Mouse (Mus musculus) regulatory T cell (primary cell): ENCODE results near the gene Olfr38.

Experiments used
- in situ Hi-C: fragments of 300-600 bp; cut with MboI, MseI; formaldehyde crosslinking; loops from one replicate; pipeline ENCODE4 v1.15.1; 2025; ENCODE audit warnings: high pct_unique_total_duplicates

Olfr38 gene

GRCm38 (mm10) chr6:42756104-42756503 is at the start of gene Olfr38:
Gene Olfr38 (plus strand): TSS chr6:42756404.
- in situ Hi-C loops = no loop called here

GRCm38 (mm10) chr6:42709291-42710211 is 46.7 kb upstream of the Olfr38 start, which contains the start of gene Tcaf1:
Gene Tcaf1 (minus strand): TSS chr6:42710088.
- in situ Hi-C loops = no loop called here

- in situ Hi-C loops = no loop called here
Measured at GRCm38 (mm10) chr6:42714668-42715067, 41.5 kb upstream of the Olfr38 start.

DNA sequence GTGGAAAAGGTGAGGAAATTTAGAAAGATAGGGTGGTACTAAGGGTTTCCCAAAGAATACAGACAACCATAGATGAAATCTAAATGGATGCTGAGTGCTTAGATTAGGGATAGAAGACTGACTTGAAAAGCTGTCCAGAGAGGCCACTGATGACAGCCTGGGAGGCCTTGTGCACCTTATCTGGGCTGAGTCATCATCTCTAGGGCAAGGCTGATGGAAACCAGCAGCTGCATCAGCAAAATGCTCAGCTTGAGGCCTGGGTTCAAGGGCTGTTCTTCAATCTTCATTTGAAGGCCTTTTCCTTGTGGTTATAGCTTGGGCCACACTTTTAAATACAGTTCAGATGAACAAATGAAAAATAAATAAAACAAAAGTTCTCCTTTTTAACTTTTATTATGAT is 38.2 kb upstream of the Olfr38 start:
- in situ Hi-C loops = no loop called here

- in situ Hi-C loops = no loop called here
Measured at GRCm38 (mm10) chr6:42739071-42739470, 17.1 kb upstream of the Olfr38 start, which contains the start of gene Olfr453. Gene Olfr453 (plus strand): TSS chr6:42739371.

DNA sequence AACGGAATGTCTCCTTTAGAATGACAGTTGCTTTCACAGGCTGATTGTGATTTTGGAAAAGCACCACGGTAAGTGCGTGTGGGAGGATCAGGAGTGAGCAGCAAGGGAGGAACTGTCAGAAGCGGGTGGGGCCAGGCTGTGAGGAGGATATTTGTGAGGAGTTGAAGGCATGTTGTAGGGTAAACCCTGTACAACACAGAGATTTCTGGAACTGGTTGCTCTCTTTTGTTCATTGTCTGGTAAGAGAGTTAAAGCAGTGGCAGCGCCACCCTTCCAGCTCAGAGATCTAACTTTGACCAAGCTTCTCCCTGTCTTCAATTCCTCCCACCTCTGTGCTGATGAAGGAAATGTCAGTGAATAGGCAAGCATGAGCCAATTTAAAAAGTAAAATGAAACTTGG is 13.9 kb upstream of the Olfr38 start:
- in situ Hi-C loops = no loop called here

- in situ Hi-C loops = no loop called here
Measured at GRCm38 (mm10) chr6:42747846-42748245, 8.4 kb upstream of the Olfr38 start.

DNA sequence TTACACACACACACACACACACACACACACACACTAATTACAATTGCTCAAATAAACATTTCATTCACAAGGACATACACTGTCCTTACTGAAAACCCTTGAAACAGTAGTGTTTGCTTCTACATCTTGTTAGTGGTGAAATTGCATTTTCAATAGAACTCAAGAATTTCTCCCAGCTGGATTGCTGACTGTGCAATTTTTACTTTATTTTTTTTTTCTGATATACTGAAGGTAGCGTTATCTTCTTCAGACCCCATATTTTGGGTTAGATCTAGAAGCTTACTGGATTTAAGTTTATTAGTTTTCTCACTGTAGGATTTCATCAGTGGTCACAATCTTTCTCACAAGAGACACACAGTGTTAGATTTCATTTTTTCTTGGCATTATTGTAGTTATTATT is 20.9 kb downstream of the Olfr38 start:
- in situ Hi-C loops = no loop called here

DNA sequence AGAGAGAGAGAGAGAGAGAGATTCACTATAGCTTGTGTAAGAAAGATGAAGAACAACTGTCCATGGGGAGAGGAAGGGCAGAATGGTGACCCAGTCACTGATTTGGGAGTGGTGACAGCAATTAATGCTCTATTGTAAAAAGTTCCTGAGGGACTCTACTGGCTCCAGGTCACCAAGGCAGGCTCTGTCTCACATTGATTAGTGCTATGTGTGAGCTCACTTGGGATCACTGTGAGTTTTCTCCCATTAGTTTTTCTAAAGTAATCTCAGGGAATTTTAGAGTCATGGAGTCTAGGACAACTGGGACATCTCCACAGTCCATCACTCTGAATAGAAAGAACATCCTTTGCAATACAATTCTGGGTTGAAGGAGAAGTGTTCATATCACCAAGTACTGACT is 28.6 kb downstream of the Olfr38 start, which contains the start of gene Olfr452:
Gene Olfr452, plus strand, starts transcription at position 301 of the 400 bp plus-strand sequence.
- in situ Hi-C loops = no loop called here

- in situ Hi-C loops = no loop called here
Measured at GRCm38 (mm10) chr6:42790247-42790948, 34.2 kb downstream of the Olfr38 start.

- in situ Hi-C loops = no loop called here
Measured at GRCm38 (mm10) chr6:42790949-42791556, 34.8 kb downstream of the Olfr38 start.

DNA sequence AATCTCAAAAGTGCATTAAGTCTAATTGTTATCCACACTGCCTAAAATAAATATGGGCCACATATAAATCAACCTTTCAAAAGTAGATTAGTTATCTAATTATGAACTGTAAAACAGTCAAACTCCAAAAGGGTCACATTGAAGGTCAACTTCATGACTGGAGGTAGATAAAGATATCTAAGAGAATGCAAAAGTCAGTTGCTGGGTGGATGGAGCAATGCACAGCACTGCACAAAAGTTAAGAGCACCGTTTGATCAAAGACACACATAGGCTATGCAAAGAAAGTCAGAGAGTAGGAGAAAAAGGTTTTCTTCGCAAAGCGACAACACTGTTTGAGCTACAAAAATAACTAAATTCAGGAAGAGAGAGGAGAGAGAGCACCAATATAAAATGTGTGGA is 38.8 kb downstream of the Olfr38 start:
- in situ Hi-C loops = no loop called here

GRCm38 (mm10) chr6:42811639-42812038 is 55.4 kb downstream of the Olfr38 start, which contains the start of gene Olfr450:
Gene Olfr450 (plus strand): TSS chr6:42811939.
- in situ Hi-C loops = no loop called here
